Comparison of ENCODE assay signal across 26 mouse cellular contexts in genomic region chr13:83252452-83252851, GRCm38 (mm10).
DNase-seq lines count a peak whose midpoint lies in the region; ATAC-seq and TF ChIP-seq lines count a peak whose summit lies in the region.
"Had no signal": no experiment of that assay in that cellular context is flagged by ENCODE, and none has a peak within 500 bp of the region (broad histone marks: within the 10 kb centered on the region; RNA-seq: fewer than 3 reads in every experiment).

No protein-coding gene starts in this region.

- no peak for TF ChIP-seq CTCF in liver, postnatal 0 days (IDR thresholded peaks at IDR 0.05; ENCODE audit: low read depth)

- no peak overlapping the region for H3K9ac ChIP-seq in liver, embryonic 13.5 days
- no peak overlapping the region for H3K9ac ChIP-seq in liver, postnatal 0 days (replicated peaks)
- H3K9ac ChIP-seq in midbrain, embryonic 11.5 days (ENCODE audit: low read length): no peak overlapping the region
- H3K9ac ChIP-seq in midbrain, embryonic 16.5 days (ENCODE audit: low read depth, low read length): no peak overlapping the region
- H3K9ac ChIP-seq in liver, embryonic 15.5 days: no peak overlapping the region
- H3K9ac ChIP-seq: embryonic facial prominence, embryonic 13.5 days; embryonic facial prominence, embryonic 15.5 days; forebrain, embryonic 12.5 days had no signal

- H3K27ac ChIP-seq in liver, embryonic 13.5 days: no peak overlapping the region
- no peak overlapping the region for H3K27ac ChIP-seq in liver, postnatal 0 days (ENCODE audit: low read depth)
- no peak overlapping the region for H3K27ac ChIP-seq in midbrain, embryonic 11.5 days (ENCODE audit: low read depth, low read length)
- H3K27ac ChIP-seq in midbrain, embryonic 16.5 days (ENCODE audit: low read length): no peak overlapping the region
- no peak overlapping the region for H3K27ac ChIP-seq in liver, embryonic 15.5 days (replicated peaks)
- H3K27ac ChIP-seq: embryonic facial prominence, embryonic 13.5 days; embryonic facial prominence, embryonic 15.5 days; forebrain, embryonic 10.5 days; forebrain, embryonic 12.5 days had no signal

- H3K27me3 ChIP-seq in liver, embryonic 13.5 days: no peaks in the 10 kb centered on the region
- no peaks in the 10 kb centered on the region for H3K27me3 ChIP-seq in liver, postnatal 0 days (ENCODE audit: insufficient read depth, low read length)
- H3K27me3 ChIP-seq in midbrain, embryonic 11.5 days (ENCODE audit: control insufficient read depth, insufficient read depth, low read length): no peaks in the 10 kb centered on the region
- H3K27me3 ChIP-seq in midbrain, embryonic 16.5 days (ENCODE audit: control insufficient read depth, insufficient read depth, low read depth, low read length): no peaks in the 10 kb centered on the region
- H3K27me3 ChIP-seq in liver, embryonic 15.5 days: no peaks in the 10 kb centered on the region
- H3K27me3 ChIP-seq: embryonic facial prominence, embryonic 13.5 days; embryonic facial prominence, embryonic 15.5 days; forebrain, embryonic 12.5 days; Patski had no signal

- peak; percentile 74 for ATAC-seq in liver, embryonic 13.5 days (ENCODE audit: low read depth)
- ATAC-seq in liver, postnatal 0 days: no peak
- ATAC-seq in midbrain, embryonic 11.5 days (ENCODE audit: low FRiP score): no peak
- no peak for ATAC-seq in midbrain, embryonic 16.5 days
- peak; percentile 56; the same call in 1 of the 2 replicates for ATAC-seq in liver, embryonic 15.5 days (ENCODE audit: insufficient read depth)
- ATAC-seq in megakaryocyte-erythroid progenitor cell, adult 5-6 weeks (replicated peaks; ENCODE audit: low FRiP score, low TSS enrichment, poor library complexity, severe bottlenecking): 0 out of 2 replicates have a peak, but pooled peaks have one; percentile 50
- ATAC-seq: activated CD4-positive, CD25-positive, alpha-beta regulatory T cell, adult 4 months; forebrain, embryonic 14.5 days; forebrain, embryonic 16.5 days; Patski had no signal

- no peak for TF ChIP-seq EP300 in liver, postnatal 0 days (IDR thresholded peaks at IDR 0.05; ENCODE audit: low read depth)

- 40% methylated on average over 1 of the region's 1 CpGs for WGBS in liver, embryonic 13.5 days (ENCODE audit: insufficient replicate concordance)
- WGBS in liver, postnatal 0 days (ENCODE audit: insufficient replicate concordance): 57% methylated on average over 1 of the region's 1 CpGs
- 87% methylated on average over 1 of the region's 1 CpGs for WGBS in midbrain, embryonic 11.5 days
- WGBS in midbrain, embryonic 16.5 days: 100% methylated on average over 1 of the region's 1 CpGs
- WGBS in liver, embryonic 15.5 days (ENCODE audit: insufficient replicate concordance): 23% methylated on average over 1 of the region's 1 CpGs

- H3K4me1 ChIP-seq in liver, embryonic 13.5 days (replicated peaks): peaks cover 7% of the 10 kb centered on the region; the same call in 1 of the 2 replicates
- H3K4me1 ChIP-seq in liver, postnatal 0 days (ENCODE audit: insufficient read depth): no peaks in the 10 kb centered on the region
- no peaks in the 10 kb centered on the region for H3K4me1 ChIP-seq in midbrain, embryonic 11.5 days (ENCODE audit: control insufficient read depth, insufficient read depth, low read length)
- no peaks in the 10 kb centered on the region for H3K4me1 ChIP-seq in midbrain, embryonic 16.5 days (ENCODE audit: control insufficient read depth, insufficient read depth, low read length)
- peaks cover 7% of the 10 kb centered on the region; the same call in 1 of the 2 replicates for H3K4me1 ChIP-seq in liver, embryonic 15.5 days (replicated peaks)
- H3K4me1 ChIP-seq: embryonic facial prominence, embryonic 13.5 days; embryonic facial prominence, embryonic 15.5 days; forebrain, embryonic 10.5 days; forebrain, embryonic 12.5 days had no signal

- no peak overlapping the region for H3K4me2 ChIP-seq in liver, embryonic 13.5 days
- no peak overlapping the region for H3K4me2 ChIP-seq in liver, postnatal 0 days (ENCODE audit: low read depth, low read length)
- no peak overlapping the region for H3K4me2 ChIP-seq in midbrain, embryonic 11.5 days
- no peak overlapping the region for H3K4me2 ChIP-seq in midbrain, embryonic 16.5 days (ENCODE audit: low read length)
- H3K4me2 ChIP-seq in liver, embryonic 15.5 days: no peak overlapping the region
- H3K4me2 ChIP-seq: embryonic facial prominence, embryonic 13.5 days; embryonic facial prominence, embryonic 15.5 days; forebrain, embryonic 12.5 days had no signal

- no peaks in the 10 kb centered on the region for H3K9me3 ChIP-seq in liver, embryonic 13.5 days (replicated peaks)
- no peaks in the 10 kb centered on the region for H3K9me3 ChIP-seq in liver, postnatal 0 days (ENCODE audit: low read length)
- no peaks in the 10 kb centered on the region for H3K9me3 ChIP-seq in midbrain, embryonic 11.5 days (ENCODE audit: control insufficient read depth, low read length)
- H3K9me3 ChIP-seq in midbrain, embryonic 16.5 days (replicated peaks; ENCODE audit: control insufficient read depth, low read length, poor library complexity, severe bottlenecking): no peaks in the 10 kb centered on the region
- H3K9me3 ChIP-seq in liver, embryonic 15.5 days (replicated peaks): no peaks in the 10 kb centered on the region
- H3K9me3 ChIP-seq: embryonic facial prominence, embryonic 13.5 days; embryonic facial prominence, embryonic 15.5 days; forebrain, embryonic 10.5 days; forebrain, embryonic 12.5 days had no signal

- no peak for DNase-seq in liver, embryonic 13.5 days
- no peak for DNase-seq in liver, postnatal 0 days
- peak; percentile 2 for DNase-seq in midbrain, embryonic 11.5 days (ENCODE audit: low spot score, missing footprints)
- DNase-seq in right cerebral cortex, postnatal 36 days (ENCODE audit: low spot score in 2 of 2): no peak
- DNase-seq in urinary bladder, postnatal 10 days (ENCODE audit: low spot score): no peak
- DNase-seq: adrenal gland, adult 8-10 months; adrenal gland, postnatal 14 days; adrenal gland, postnatal 36 days; cerebellum, adult 11-12 months; cerebellum, adult 2 months; cerebellum, adult 9-10 months; cerebellum, postnatal 10 days; cerebellum, postnatal 25 days; embryo, embryonic 11 days had no signal

- H3K4me3 ChIP-seq in liver, embryonic 13.5 days (replicated peaks): no peak overlapping the region
- H3K4me3 ChIP-seq in liver, postnatal 0 days (ENCODE audit: low read depth, low read length): no peak overlapping the region
- H3K4me3 ChIP-seq in midbrain, embryonic 11.5 days (ENCODE audit: low read depth, low read length): no peak overlapping the region
- no peak overlapping the region for H3K4me3 ChIP-seq in midbrain, embryonic 16.5 days (ENCODE audit: low read depth, low read length)
- no peak overlapping the region for H3K4me3 ChIP-seq in liver, embryonic 15.5 days (replicated peaks)
- H3K4me3 ChIP-seq: embryonic facial prominence, embryonic 13.5 days; embryonic facial prominence, embryonic 15.5 days; erythroblast, embryonic 14.5 days; forebrain, embryonic 10.5 days; forebrain, embryonic 12.5 days had no signal

- no peaks in the 10 kb centered on the region for H3K36me3 ChIP-seq in liver, embryonic 13.5 days
- no peaks in the 10 kb centered on the region for H3K36me3 ChIP-seq in liver, postnatal 0 days (replicated peaks; ENCODE audit: insufficient read depth, low read length)
- no peaks in the 10 kb centered on the region for H3K36me3 ChIP-seq in midbrain, embryonic 11.5 days (ENCODE audit: control insufficient read depth, insufficient read depth, low read length)
- H3K36me3 ChIP-seq in midbrain, embryonic 16.5 days (ENCODE audit: control insufficient read depth, insufficient read depth, low read length): no peaks in the 10 kb centered on the region
- H3K36me3 ChIP-seq in liver, embryonic 15.5 days (replicated peaks): no peaks in the 10 kb centered on the region
- H3K36me3 ChIP-seq: embryonic facial prominence, embryonic 13.5 days; embryonic facial prominence, embryonic 15.5 days; forebrain, embryonic 10.5 days; forebrain, embryonic 12.5 days had no signal

Comparison
In these comparisons a context has a peak if more than half of its experiments do, and no peak if none do; other contexts are left out.
1. ATAC-seq: peak in liver, embryonic 13.5 days (single experiment), liver, embryonic 15.5 days (single experiment) and megakaryocyte-erythroid progenitor cell, adult 5-6 weeks (single experiment); none in liver, postnatal 0 days (single experiment), midbrain, embryonic 11.5 days (single experiment) and midbrain, embryonic 16.5 days (single experiment).